Mouse (Mus musculus) erythroblast, embryonic 14.5 days (primary cell): ENCODE measurements around the gene Cnpy4.

Source experiments
- GATA1 ChIP-seq: IDR thresholded peaks from 2 replicates; pipeline ENCODE4 v1.6.1; 2012; ENCODE audit warnings: low read length, inconsistent platforms, mixed read lengths
- TAL1 ChIP-seq: IDR thresholded peaks from 3 replicates; pipeline ENCODE4 v1.6.1; 2012; ENCODE audit warnings: low read length, inconsistent platforms, mixed read lengths

- TF ChIP-seq TAL1 (no peak), GATA1 (no peak)
These were observed at the start of gene Cnpy4, which contains the start of gene Taf6 for GRCm38 (mm10) chr5:138186950-138187638.
